Mouse (Mus musculus): ENCODE results near the gene Slc13a5.

DNA sequence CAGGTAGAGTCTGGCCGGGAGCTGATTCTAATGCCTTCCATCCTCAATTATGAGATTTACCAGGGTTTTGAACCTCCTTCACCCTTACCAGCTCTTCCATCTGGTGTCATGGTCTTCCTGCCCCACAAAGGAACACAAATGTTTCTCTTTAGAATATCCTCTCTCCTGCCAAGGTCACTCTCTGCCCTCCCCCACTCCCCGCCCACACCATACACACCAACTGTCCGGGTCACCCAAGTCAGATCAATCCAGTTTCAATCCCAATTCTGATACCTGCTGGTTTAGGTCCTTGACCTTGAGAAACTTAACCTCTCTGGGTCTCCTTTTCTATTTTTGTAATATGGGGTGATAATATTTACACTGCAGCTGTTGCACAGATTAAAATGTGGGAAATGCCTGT is 20.5 kb upstream of the Slc13a5 start:
- TF ChIP-seq MXI1 (IDR thresholded peaks at IDR 0.05; ENCODE audit: low read depth, low read length) (no peak), POLR2A (IDR thresholded peaks at IDR 0.05; ENCODE audit: low read depth, low read length) (no peak)
